Comparison of ENCODE assay signal across 14 mouse cellular contexts in the genomic region with DNA sequence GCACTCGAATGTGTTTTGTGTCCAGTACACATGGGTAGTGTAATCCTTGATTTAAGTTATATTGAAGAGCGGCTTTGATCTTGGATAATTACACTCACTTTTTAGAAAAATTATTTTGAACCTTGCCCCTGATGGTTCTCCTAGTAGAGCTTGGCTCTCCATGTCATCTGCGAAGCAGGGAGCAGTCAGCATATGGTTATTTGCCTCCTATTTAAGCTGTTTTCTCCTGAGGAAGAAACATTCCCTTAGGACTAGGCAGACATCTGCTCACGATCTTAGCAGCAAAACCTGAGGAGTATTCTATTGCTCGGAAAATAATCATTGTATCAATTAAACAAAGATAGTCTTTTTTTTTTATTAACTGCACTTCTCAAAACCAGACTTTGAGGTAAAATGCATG.
"Had no signal": no experiment of that assay in that cellular context is flagged by ENCODE, and none has a peak within 500 bp of the region (broad histone marks: within the 10 kb centered on the region; RNA-seq: fewer than 3 reads in every experiment).

No protein-coding gene starts in this region.

- H3K27me3 ChIP-seq: kidney, embryonic 15.5 days; liver, embryonic 15.5 days had no signal

- H3K4me1 ChIP-seq: liver, embryonic 15.5 days had no signal

- ATAC-seq: lung, postnatal 0 days had no signal

- H3K27ac ChIP-seq: kidney, embryonic 15.5 days; left cerebral cortex, adult 2 months; limb, embryonic 10.5 days; liver, embryonic 15.5 days had no signal

- H3K9me3 ChIP-seq: kidney, embryonic 15.5 days; liver, embryonic 15.5 days had no signal

- H3K4me3 ChIP-seq: kidney, embryonic 15.5 days; left cerebral cortex, adult 2 months; limb, embryonic 10.5 days; liver, embryonic 15.5 days had no signal

- H3K9ac ChIP-seq: kidney, embryonic 15.5 days; liver, embryonic 15.5 days had no signal

- H3K4me2 ChIP-seq: kidney, embryonic 15.5 days; liver, embryonic 11.5 days; liver, embryonic 15.5 days had no signal

- DNase-seq: kidney, adult 2 months; kidney, postnatal 14 days; lung, adult 2 months; lung, postnatal 36 days; right cerebral cortex, postnatal 4 days; spleen, adult 18-20 months; thymus, adult 18-20 months; thymus, postnatal 14 days had no signal
